In genomic region chr7:82256936-82257335, GRCm38 (mm10) we compare ENCODE assay signal across 20 mouse cellular contexts.
DNase-seq lines count a peak whose midpoint lies in the region; ATAC-seq lines count a peak whose summit lies in the region.
"Had no signal": no experiment of that assay in that cellular context is flagged by ENCODE, and none has a peak within 500 bp of the region (broad histone marks: within the 10 kb centered on the region; RNA-seq: fewer than 3 reads in every experiment).

No protein-coding gene starts in this region.

- H3K9ac ChIP-seq in forebrain, embryonic 11.5 days (ENCODE audit: low read length), result no peak overlapping the region
- H3K9ac ChIP-seq in forebrain, embryonic 15.5 days (replicated peaks), result no peak overlapping the region
- H3K9ac ChIP-seq: heart, embryonic 13.5 days; hindbrain, embryonic 15.5 days had no signal

- no peaks in the 10 kb centered on the region for H3K27me3 ChIP-seq in forebrain, embryonic 11.5 days (ENCODE audit: control insufficient read depth, insufficient read depth, low read length)
- H3K27me3 ChIP-seq in forebrain, embryonic 15.5 days, result no peaks in the 10 kb centered on the region
- H3K27me3 ChIP-seq: heart, embryonic 13.5 days; hindbrain, embryonic 15.5 days had no signal

- no peak overlapping the region for H3K4me3 ChIP-seq in forebrain, embryonic 11.5 days (ENCODE audit: low read depth, low read length)
- no peak overlapping the region for H3K4me3 ChIP-seq in forebrain, embryonic 15.5 days
- H3K4me3 ChIP-seq: embryonic facial prominence, embryonic 10.5 days; heart, embryonic 13.5 days; hindbrain, embryonic 15.5 days had no signal

- no peak overlapping the region for H3K27ac ChIP-seq in forebrain, embryonic 11.5 days (ENCODE audit: low read depth, low read length)
- no peak overlapping the region for H3K27ac ChIP-seq in forebrain, embryonic 15.5 days (replicated peaks)
- H3K27ac ChIP-seq: embryonic facial prominence, embryonic 10.5 days; heart, embryonic 13.5 days; hindbrain, embryonic 15.5 days had no signal

- H3K9me3 ChIP-seq in forebrain, embryonic 11.5 days (ENCODE audit: control insufficient read depth, low read length), result no peaks in the 10 kb centered on the region
- H3K9me3 ChIP-seq in forebrain, embryonic 15.5 days, result no peaks in the 10 kb centered on the region
- H3K9me3 ChIP-seq: embryonic facial prominence, embryonic 10.5 days; heart, embryonic 13.5 days; hindbrain, embryonic 15.5 days had no signal

- WGBS in forebrain, embryonic 11.5 days, result 84% methylated on average over 6 of the region's 6 CpGs
- WGBS in forebrain, embryonic 15.5 days, result 75% methylated on average over 6 of the region's 6 CpGs

- H3K4me2 ChIP-seq in forebrain, embryonic 11.5 days (ENCODE audit: low read depth, low read length, severe bottlenecking), result no peak overlapping the region
- H3K4me2 ChIP-seq in forebrain, embryonic 15.5 days (replicated peaks), result no peak overlapping the region
- H3K4me2 ChIP-seq: heart, embryonic 13.5 days; hindbrain, embryonic 15.5 days had no signal

- H3K36me3 ChIP-seq in forebrain, embryonic 11.5 days (ENCODE audit: control insufficient read depth, insufficient read depth, low read length), result no peaks in the 10 kb centered on the region
- H3K36me3 ChIP-seq in forebrain, embryonic 15.5 days, result no peaks in the 10 kb centered on the region
- H3K36me3 ChIP-seq: embryonic facial prominence, embryonic 10.5 days; G1E; heart, embryonic 13.5 days; hindbrain, embryonic 15.5 days had no signal

- DNase-seq in forebrain, embryonic 11.5 days (ENCODE audit: low spot score), result peak; percentile 48
- DNase-seq in kidney, adult 9 months, result peak; percentile 30
- DNase-seq in kidney, adult 18-20 months, result no peak
- DNase-seq in 3134 (ENCODE audit: extremely low read depth, insufficient read length, low spot score) (peak; percentile 24), NIH3T3 (ENCODE audit: low read depth) (peak; percentile 55)
- DNase-seq in adrenal gland, adult 18-20 months (ENCODE audit: low spot score in 2 of 2), result no peak
- no peak for DNase-seq in spleen, postnatal 4 days (ENCODE audit: low spot score in 2 of 2)
- DNase-seq: adrenal gland, adult 8-10 months; adrenal gland, postnatal 36 days; cerebellum, adult 2 months; cerebellum, postnatal 10 days; gastrocnemius, postnatal 36 days; heart, adult 11 months; heart, postnatal 36 days had no signal

- H3K4me1 ChIP-seq in forebrain, embryonic 11.5 days (replicated peaks; ENCODE audit: control insufficient read depth, insufficient read depth, low read length), result no peaks in the 10 kb centered on the region
- no peaks in the 10 kb centered on the region for H3K4me1 ChIP-seq in forebrain, embryonic 15.5 days
- H3K4me1 ChIP-seq: embryonic facial prominence, embryonic 10.5 days; heart, embryonic 13.5 days; hindbrain, embryonic 15.5 days had no signal

- no peak for ATAC-seq in forebrain, embryonic 11.5 days (replicated peaks; ENCODE audit: low FRiP score)
- no peak for ATAC-seq in forebrain, embryonic 15.5 days (replicated peaks)
- ATAC-seq: forebrain, embryonic 14.5 days had no signal

Comparison
In these comparisons a context has a peak if more than half of its experiments do, and no peak if none do; other contexts are left out.
1. DNase-seq: peak in forebrain, embryonic 11.5 days (single experiment), kidney, adult 9 months (single experiment), 3134 (single experiment) and NIH3T3 (single experiment); none in kidney, adult 18-20 months (single experiment), adrenal gland, adult 18-20 months (0 of 2) and spleen, postnatal 4 days (0 of 2).